Mouse (Mus musculus): Measurements from ENCODE around the gene Esrra. TPM values are rescaled to one million over a fixed set of nuclear protein-coding genes. Genes with fewer than 3 reads are reported as not detected.
"Not testable (repeated sequence)": the region's sequence is repeated elsewhere in the genome, so short reads cannot be mapped to it uniquely, and the experiment has no call there.

Gene Esrra
- polyA plus RNA-seq, 1 experiment from 2014 or later, result 11.4 TPM

- H3K27me3 ChIP-seq, result no peaks in the 10 kb centered on the region
- H3K4me3 ChIP-seq (replicated peaks), result no peak overlapping the region
- no peaks in the 10 kb centered on the region for H3K9me3 ChIP-seq
- H3K9ac ChIP-seq, result no peak overlapping the region
- WGBS, result 92% methylated on average over 11 of the region's 11 CpGs
- H3K36me3 ChIP-seq (replicated peaks), result peaks cover 34% of the 10 kb centered on the region
- H3K27ac ChIP-seq, result no peak overlapping the region
- ATAC-seq (ENCODE audit: low FRiP score), result no peak
- H3K4me2 ChIP-seq, result no peak overlapping the region
- peaks cover 18% of the 10 kb centered on the region for H3K4me1 ChIP-seq
Measured at GRCm38 (mm10) chr19:6905498-6906159, 16.0 kb downstream of the Esrra start.

- ATAC-seq (ENCODE audit: low FRiP score), result no peak
- Histone ChIP-seq H3K27me3 (no peaks in the 10 kb centered on the region), H3K4me3 (replicated peaks) (no peak overlapping the region), H3K27ac (no peak overlapping the region), H3K36me3 (replicated peaks) (peaks cover 34% of the 10 kb centered on the region), H3K9ac (no peak overlapping the region), H3K4me2 (no peak overlapping the region), H3K4me1 (peaks cover 18% of the 10 kb centered on the region), H3K9me3 (no peaks in the 10 kb centered on the region)
- 83% methylated on average over 2 of the region's 2 CpGs for WGBS
Measured at GRCm38 (mm10) chr19:6904846-6905245, 16.8 kb downstream of the Esrra start.

DNA sequence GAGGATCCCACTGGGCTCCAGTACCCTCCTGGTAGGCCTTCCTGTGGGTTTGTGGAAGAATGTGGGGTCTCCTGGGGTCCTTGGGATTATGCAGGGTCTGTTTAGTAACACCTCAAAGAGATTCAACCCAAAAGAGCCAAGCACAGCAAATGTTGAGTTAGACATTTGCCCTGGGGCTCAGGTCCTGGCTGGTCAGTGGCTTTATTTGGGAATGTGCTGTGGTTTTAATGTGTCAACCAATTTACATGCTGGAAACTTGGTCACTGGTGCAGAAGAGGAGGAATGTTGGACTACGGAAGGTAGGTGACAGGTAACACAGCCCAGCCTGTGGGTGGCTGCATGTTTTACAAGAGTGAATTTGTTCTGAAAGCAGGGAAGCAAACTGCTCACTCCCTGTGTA lies 18.6 kb downstream of the Esrra start:
- Histone ChIP-seq H3K36me3 (replicated peaks) (peaks cover 34% of the 10 kb centered on the region), H3K9me3 (no peaks in the 10 kb centered on the region), H3K4me1 (peaks cover 7% of the 10 kb centered on the region), H3K4me2 (no peak overlapping the region), H3K27ac (no peak overlapping the region), H3K27me3 (peaks cover 3% of the 10 kb centered on the region; the same call in 1 of the 2 replicates), H3K9ac (no peak overlapping the region), H3K4me3 (replicated peaks) (no peak overlapping the region)
- 100% methylated on average over 1 of the region's 1 CpGs for WGBS
- no peak for ATAC-seq (ENCODE audit: low FRiP score)

DNA sequence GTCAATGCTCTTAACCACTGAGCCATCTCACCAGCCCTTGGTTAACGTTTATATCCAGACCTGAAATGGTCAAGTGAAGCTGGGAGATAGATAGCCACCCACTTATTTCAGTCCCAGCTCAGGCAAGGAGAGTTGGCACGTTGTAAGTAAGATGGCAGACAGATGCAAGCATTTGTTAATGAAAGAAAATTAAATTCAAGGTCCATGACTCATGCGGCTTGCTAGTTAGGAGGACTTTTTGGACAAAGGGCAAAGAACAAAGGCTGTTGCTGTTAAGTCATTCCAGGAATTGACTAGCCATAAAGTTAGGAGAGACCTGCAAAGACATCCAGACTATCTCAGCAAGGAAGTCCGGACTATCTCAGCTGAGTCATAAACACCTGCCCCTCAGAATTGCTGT lies 22.0 kb downstream of the Esrra start:
- 81% methylated on average over 4 of the region's 4 CpGs for WGBS
- ATAC-seq (ENCODE audit: low FRiP score), result no peak
- H3K9ac ChIP-seq, result no peak overlapping the region

DNA sequence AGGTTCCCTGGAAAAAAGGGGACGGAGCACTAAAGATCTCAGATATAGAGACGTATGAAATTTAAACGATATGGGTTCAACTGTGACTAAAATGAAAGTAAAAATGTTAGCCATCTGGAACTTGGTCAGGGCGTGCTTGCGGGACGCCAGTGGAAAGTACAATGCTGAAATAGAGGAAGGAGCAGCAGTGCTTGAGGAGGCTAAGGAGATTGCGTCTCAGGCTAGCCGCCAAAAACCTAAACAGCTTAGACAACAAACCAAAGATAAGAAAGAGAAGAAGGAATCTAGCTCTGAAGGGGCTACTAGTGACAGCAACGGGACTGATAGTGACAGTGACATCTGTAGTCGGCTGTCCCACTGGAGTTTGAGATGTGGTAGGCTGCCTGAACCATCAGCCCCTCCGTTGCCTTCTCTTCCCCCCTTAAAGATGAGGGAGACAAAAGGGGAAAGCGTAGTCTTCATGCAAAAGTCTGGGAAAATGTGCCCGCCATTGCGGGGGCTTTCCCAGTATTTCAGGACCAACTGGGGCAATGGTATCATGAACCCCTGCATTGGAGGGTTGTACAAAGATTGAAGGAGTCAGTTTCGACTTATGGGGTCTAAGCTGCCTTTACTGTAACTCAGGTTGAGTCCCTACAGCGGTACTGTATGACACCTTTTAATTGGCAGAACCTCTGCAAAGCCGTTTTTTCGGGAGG lies 25.9 kb downstream of the Esrra start:
- not testable (repeated sequence) for H3K27ac ChIP-seq; H3K9ac ChIP-seq; H3K27me3 ChIP-seq; H3K4me3 ChIP-seq (replicated peaks); ATAC-seq (ENCODE audit: low FRiP score); H3K36me3 ChIP-seq (replicated peaks); H3K4me1 ChIP-seq; H3K9me3 ChIP-seq; H3K4me2 ChIP-seq
- 92% methylated on average over 18 of the region's 18 CpGs for WGBS

More for the DNA sequence above, 22.0 kb downstream of the Esrra start:
- H3K4me3 ChIP-seq (replicated peaks), result no peak overlapping the region
- H3K4me1 ChIP-seq, result no peaks in the 10 kb centered on the region
- peaks cover 8% of the 10 kb centered on the region for H3K36me3 ChIP-seq (replicated peaks)
- H3K27ac ChIP-seq, result no peak overlapping the region
- H3K4me2 ChIP-seq, result no peak overlapping the region
- peaks cover 4% of the 10 kb centered on the region; the same call in 1 of the 2 replicates for H3K27me3 ChIP-seq
- 0 out of 2 replicates have a peak, but pooled peaks cover 7% of the 10 kb centered on the region for H3K9me3 ChIP-seq

- Histone ChIP-seq H3K9ac (0 out of 2 replicates have a peak overlapping the region, but pooled peaks have one; percentile 18), H3K4me2 (no peak overlapping the region), H3K4me1 (no peaks in the 10 kb centered on the region), H3K27ac (no peak overlapping the region), H3K36me3 (replicated peaks) (no peaks in the 10 kb centered on the region), H3K4me3 (replicated peaks) (no peak overlapping the region), H3K9me3 (0 out of 2 replicates have a peak, but pooled peaks cover 10% of the 10 kb centered on the region), H3K27me3 (peaks cover 4% of the 10 kb centered on the region; the same call in 1 of the 2 replicates)
- WGBS, result 94% methylated on average over 14 of the region's 14 CpGs
- ATAC-seq (ENCODE audit: low FRiP score), result no peak
Measured at GRCm38 (mm10) chr19:6893731-6894451, 27.7 kb downstream of the Esrra start.

DNA sequence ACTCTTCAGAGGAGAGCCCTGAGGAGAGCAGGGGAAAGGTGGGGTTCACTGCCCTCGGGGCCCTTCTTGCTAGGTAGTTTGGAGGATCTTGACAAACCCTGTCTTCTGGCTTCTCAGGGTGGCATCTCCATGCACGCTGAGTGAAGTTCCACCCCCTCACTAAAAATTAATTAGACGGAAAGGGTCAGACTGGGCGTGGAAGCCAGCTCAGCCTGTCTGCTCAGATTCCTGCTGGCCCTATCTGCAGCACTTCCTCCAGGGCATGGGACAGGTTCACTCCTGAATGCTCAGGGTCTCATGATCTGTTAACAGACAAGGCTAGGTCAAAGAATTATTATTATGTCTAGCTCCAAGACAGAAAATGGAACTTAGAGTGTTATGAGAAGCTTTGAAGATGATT lies 29.1 kb downstream of the Esrra start:
- H3K4me2 ChIP-seq, result no peak overlapping the region
- H3K27me3 ChIP-seq, result no peaks in the 10 kb centered on the region
- H3K4me1 ChIP-seq, result no peaks in the 10 kb centered on the region
- H3K9ac ChIP-seq, result no peak overlapping the region
- H3K9me3 ChIP-seq, result 0 out of 2 replicates have a peak, but pooled peaks cover 10% of the 10 kb centered on the region
- no peaks in the 10 kb centered on the region for H3K36me3 ChIP-seq (replicated peaks)
- 79% methylated on average over 4 of the region's 4 CpGs for WGBS
- no peak overlapping the region for H3K4me3 ChIP-seq (replicated peaks)
- no peak for ATAC-seq (ENCODE audit: low FRiP score)
- H3K27ac ChIP-seq, result no peak overlapping the region

DNA sequence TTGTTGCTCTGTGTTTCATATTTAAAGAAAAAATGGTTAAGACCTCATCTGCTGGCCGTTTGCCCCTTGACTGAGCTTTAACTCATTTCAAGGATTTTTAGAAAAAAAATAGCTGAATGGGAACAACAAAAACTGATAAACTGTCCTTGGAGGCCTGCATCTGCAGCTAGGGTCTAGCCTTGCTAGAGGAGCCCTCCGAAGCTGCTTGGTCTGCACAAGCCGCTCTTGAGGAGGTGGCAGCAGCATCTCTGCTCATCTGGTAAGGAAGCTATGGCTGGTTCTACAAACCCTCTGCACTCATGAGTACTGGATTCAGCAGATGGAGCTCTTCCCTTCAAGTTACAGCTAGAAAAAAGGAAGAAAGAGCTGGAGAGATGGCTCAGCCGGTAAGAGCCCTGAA lies 43.6 kb downstream of the Esrra start:
- ATAC-seq (ENCODE audit: low FRiP score), result no peak
- no peaks in the 10 kb centered on the region for H3K27me3 ChIP-seq
- 92% methylated on average over 4 of the region's 4 CpGs for WGBS

GRCm38 (mm10) chr19:6876799-6877198 lies 44.8 kb downstream of the Esrra start:
- Histone ChIP-seq H3K4me2 (no peak overlapping the region), H3K27me3 (no peaks in the 10 kb centered on the region), H3K9ac (no peak overlapping the region), H3K9me3 (peaks cover 12% of the 10 kb centered on the region), H3K36me3 (replicated peaks) (no peaks in the 10 kb centered on the region), H3K4me1 (no peaks in the 10 kb centered on the region), H3K27ac (no peak overlapping the region), H3K4me3 (replicated peaks) (no peak overlapping the region)
- no peak for ATAC-seq (ENCODE audit: low FRiP score)

More for the DNA sequence above, 43.6 kb downstream of the Esrra start:
- Histone ChIP-seq H3K4me1 (no peaks in the 10 kb centered on the region), H3K4me2 (no peak overlapping the region), H3K9me3 (peaks cover 12% of the 10 kb centered on the region), H3K4me3 (replicated peaks) (no peak overlapping the region), H3K9ac (no peak overlapping the region), H3K36me3 (replicated peaks) (no peaks in the 10 kb centered on the region), H3K27ac (no peak overlapping the region)

- no peaks in the 10 kb centered on the region for H3K27me3 ChIP-seq
- no peak overlapping the region for H3K4me3 ChIP-seq (replicated peaks)
- H3K9me3 ChIP-seq, result peaks cover 9% of the 10 kb centered on the region
- H3K36me3 ChIP-seq (replicated peaks), result no peaks in the 10 kb centered on the region
- no peak overlapping the region for H3K9ac ChIP-seq
- no peak for ATAC-seq (ENCODE audit: low FRiP score)
- no peaks in the 10 kb centered on the region for H3K4me1 ChIP-seq
- H3K4me2 ChIP-seq, result no peak overlapping the region
- 92% methylated on average over 6 of the region's 6 CpGs for WGBS
- H3K27ac ChIP-seq, result no peak overlapping the region
Measured at GRCm38 (mm10) chr19:6875834-6876233, 45.8 kb downstream of the Esrra start.

GRCm38 (mm10) chr19:6874257-6874656 lies 47.4 kb downstream of the Esrra start:
- H3K27ac ChIP-seq, result no peak overlapping the region
- no peaks in the 10 kb centered on the region for H3K9me3 ChIP-seq
- no peaks in the 10 kb centered on the region for H3K27me3 ChIP-seq
- no peak overlapping the region for H3K4me2 ChIP-seq
- 92% methylated on average over 1 of the region's 1 CpGs for WGBS
- ATAC-seq (ENCODE audit: low FRiP score), result no peak
- no peak overlapping the region for H3K4me3 ChIP-seq (replicated peaks)
- H3K9ac ChIP-seq, result no peak overlapping the region
- no peaks in the 10 kb centered on the region for H3K4me1 ChIP-seq
- H3K36me3 ChIP-seq (replicated peaks), result no peaks in the 10 kb centered on the region

- ATAC-seq (ENCODE audit: low FRiP score), result no peak
- Histone ChIP-seq H3K4me1 (no peaks in the 10 kb centered on the region), H3K4me2 (no peak overlapping the region), H3K27ac (no peak overlapping the region), H3K9me3 (no peaks in the 10 kb centered on the region), H3K4me3 (replicated peaks) (no peak overlapping the region), H3K36me3 (replicated peaks) (no peaks in the 10 kb centered on the region), H3K27me3 (no peaks in the 10 kb centered on the region), H3K9ac (no peak overlapping the region)
- WGBS, result 81% methylated on average over 3 of the region's 3 CpGs
Measured at GRCm38 (mm10) chr19:6872701-6873100, 48.9 kb downstream of the Esrra start.

Measured in forebrain, embryonic 12.5 days (tissue).